Mouse (Mus musculus) forebrain, embryonic 15.5 days (tissue): ENCODE measurements at regions not wholly inside any gene's neighbourhood (a gene's known extent, or its start where the extent isn't known, plus 50 kb on each side); places are given as distances from the start of the nearest gene placed in this dataset.

Source experiments
- ATAC-seq: fragments of 200-750 bp; cut with Nextera tagmentation; replicated peaks from 2 replicates; pipeline ENCODE4 v1.8.0; 2017; ENCODE audit warnings: mild to moderate bottlenecking, moderate TSS enrichment, moderate library complexity
- H3K27ac ChIP-seq: fragments of 300-500 bp; sonication (generic); replicated peaks from 2 replicates; pipeline ENCODE4 v1.5.1; 2015; ENCODE audit warnings: mild to moderate bottlenecking, inconsistent platforms
- H3K27me3 ChIP-seq: fragments of 300-500 bp; sonication (generic); 2 replicates; pipeline ENCODE4 v1.6.1; 2015; ENCODE audit warnings: inconsistent platforms
- H3K36me3 ChIP-seq: fragments of 300-500 bp; sonication (generic); 2 replicates; pipeline ENCODE4 v1.6.1; 2015; ENCODE audit warnings: mild to moderate bottlenecking, inconsistent platforms
- H3K4me1 ChIP-seq: fragments of 300-500 bp; sonication (generic); 2 replicates; pipeline ENCODE4 v1.6.1; 2015; ENCODE audit warnings: inconsistent platforms
- H3K4me2 ChIP-seq: fragments of 300-500 bp; sonication (generic); replicated peaks from 2 replicates; pipeline ENCODE4 v1.6.1; 2015; ENCODE audit warnings: mild to moderate bottlenecking, inconsistent platforms
- H3K4me3 ChIP-seq: fragments of 300-500 bp; sonication (generic); 2 replicates; pipeline ENCODE4 v1.5.1; 2015; ENCODE audit warnings: mild to moderate bottlenecking, inconsistent platforms
- H3K9ac ChIP-seq: fragments of 300-500 bp; sonication (generic); replicated peaks from 2 replicates; pipeline ENCODE4 v1.6.1; 2015; ENCODE audit warnings: mild to moderate bottlenecking, inconsistent platforms
- H3K9me3 ChIP-seq: fragments of 300-500 bp; sonication (generic); 2 replicates; pipeline ENCODE4 v1.6.1; 2016; ENCODE audit warnings: inconsistent platforms
- WGBS: fragments of 180-500 bp; shearing (Covaris S2); methylation state at CpG from one replicate; pipeline ENCODE4 v1.1.7; 2015; ENCODE audit warnings: mixed read lengths; 5-methylcytosine and 5-hydroxymethylcytosine counted together

DNA sequence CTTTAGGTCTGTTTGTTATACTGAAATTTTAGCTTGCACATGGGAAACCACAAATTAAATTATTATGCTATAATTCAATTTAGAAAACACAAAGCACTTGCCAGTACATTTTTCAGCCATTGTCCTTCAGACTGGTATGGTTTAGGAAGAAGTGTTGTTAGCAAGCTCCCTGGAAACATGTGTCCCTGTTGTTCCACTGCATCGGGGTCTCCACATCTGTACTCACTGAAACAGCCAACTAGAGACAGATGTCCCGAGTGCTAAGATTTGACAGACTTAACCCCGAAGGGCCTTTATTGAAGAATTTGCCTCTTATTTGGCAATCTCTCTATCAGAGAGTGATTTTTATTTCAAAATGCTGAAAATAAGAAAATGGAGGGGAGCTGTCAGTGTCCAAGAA, 362.6 kb downstream of the Rfpl4b start:
- 68% methylated on average over 3 of the region's 3 CpGs for WGBS
- Histone ChIP-seq H3K4me3 (no peak overlapping the region), H3K9ac (no peak overlapping the region), H3K27ac (no peak overlapping the region), H3K27me3 (no peaks in the 10 kb centered on the region), H3K36me3 (no peaks in the 10 kb centered on the region), H3K9me3 (no peaks in the 10 kb centered on the region), H3K4me1 (no peaks in the 10 kb centered on the region), H3K4me2 (no peak overlapping the region)
- no peak for ATAC-seq

DNA sequence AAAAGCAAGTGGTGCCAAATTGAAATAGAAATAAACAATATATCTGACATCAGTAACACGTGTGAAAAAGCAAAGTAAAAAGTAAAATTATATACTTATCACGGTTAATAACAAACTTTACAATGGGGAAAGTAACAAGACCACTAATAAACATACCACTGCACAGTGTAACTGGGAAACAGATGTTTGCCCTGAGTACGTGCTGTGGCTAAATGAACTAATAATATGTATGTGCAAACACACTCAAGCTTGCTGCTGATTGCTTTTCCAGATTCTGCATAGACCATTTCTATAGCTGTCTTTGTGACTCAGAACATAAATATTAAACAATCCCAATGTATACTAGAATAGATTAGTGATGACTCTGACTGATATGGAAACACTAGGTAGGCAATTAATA, 363.2 kb downstream of the Rfpl4b start:
- no peaks in the 10 kb centered on the region for H3K27me3 ChIP-seq
- no peaks in the 10 kb centered on the region for H3K36me3 ChIP-seq
- H3K4me1 ChIP-seq, result no peaks in the 10 kb centered on the region
- 70% methylated on average over 3 of the region's 3 CpGs for WGBS
- ATAC-seq, result no peak
- no peak overlapping the region for H3K9ac ChIP-seq
- H3K4me3 ChIP-seq, result no peak overlapping the region
- no peak overlapping the region for H3K4me2 ChIP-seq
- no peak overlapping the region for H3K27ac ChIP-seq
- H3K9me3 ChIP-seq, result no peaks in the 10 kb centered on the region

DNA sequence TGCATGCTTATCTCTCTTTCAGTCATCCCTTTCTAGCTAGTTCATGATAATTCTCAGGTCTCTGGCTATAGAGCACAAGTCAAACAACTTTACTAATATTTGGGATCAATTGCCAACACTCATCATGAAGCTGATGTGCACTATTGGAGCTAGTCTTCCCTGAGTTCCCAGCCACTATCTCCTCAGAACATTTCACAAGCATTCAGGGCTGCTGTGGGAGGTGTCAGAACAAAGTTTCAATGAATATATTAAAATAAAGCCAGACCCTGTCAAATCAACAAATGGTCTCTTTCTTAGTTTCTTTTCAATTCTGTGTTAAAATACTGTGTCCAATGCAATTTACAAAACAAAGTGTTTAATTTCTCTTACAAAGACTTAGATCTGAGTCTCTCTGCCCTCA, 364.8 kb downstream of the Rfpl4b start:
- no peak overlapping the region for H3K4me2 ChIP-seq
- H3K9me3 ChIP-seq, result no peaks in the 10 kb centered on the region
- H3K4me1 ChIP-seq, result no peaks in the 10 kb centered on the region
- no peaks in the 10 kb centered on the region for H3K27me3 ChIP-seq
- H3K27ac ChIP-seq, result no peak overlapping the region
- no peak for ATAC-seq
- H3K9ac ChIP-seq, result no peak overlapping the region
- no peak overlapping the region for H3K4me3 ChIP-seq
- H3K36me3 ChIP-seq, result no peaks in the 10 kb centered on the region

DNA sequence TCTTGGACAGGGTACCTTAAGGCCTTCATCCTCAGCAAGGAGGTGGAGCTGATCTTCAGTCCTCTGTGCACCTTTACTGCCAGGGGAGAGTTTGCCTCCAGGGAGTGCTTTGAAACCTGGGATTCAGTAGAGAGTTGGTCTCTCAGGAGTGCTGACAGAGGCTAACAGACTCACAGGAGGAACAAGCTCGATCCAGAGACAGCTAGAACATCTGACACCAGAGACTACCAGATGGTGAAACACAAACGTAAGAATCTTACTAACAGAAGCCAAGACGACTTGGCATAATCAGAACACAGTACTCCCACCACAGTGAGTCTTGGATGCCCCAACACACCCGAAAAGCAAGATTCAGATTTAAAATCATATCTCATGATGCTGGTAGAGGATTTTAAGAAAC, 372.3 kb downstream of the Rfpl4b start:
- H3K4me2 ChIP-seq, result no peak overlapping the region
- no peaks in the 10 kb centered on the region for H3K27me3 ChIP-seq
- no peaks in the 10 kb centered on the region for H3K4me1 ChIP-seq
- no peak overlapping the region for H3K4me3 ChIP-seq
- ATAC-seq, result no peak
- no peak overlapping the region for H3K9ac ChIP-seq
- no peak overlapping the region for H3K27ac ChIP-seq
- 80% methylated on average over 4 of the region's 4 CpGs for WGBS
- H3K36me3 ChIP-seq, result no peaks in the 10 kb centered on the region
- H3K9me3 ChIP-seq, result no peaks in the 10 kb centered on the region

- 92% methylated on average over 1 of the region's 1 CpGs for WGBS
- H3K27ac ChIP-seq, result no peak overlapping the region
- H3K4me1 ChIP-seq, result no peaks in the 10 kb centered on the region
- H3K4me3 ChIP-seq, result no peak overlapping the region
- H3K9ac ChIP-seq, result no peak overlapping the region
- no peak overlapping the region for H3K4me2 ChIP-seq
- ATAC-seq, result no peak
- H3K36me3 ChIP-seq, result no peaks in the 10 kb centered on the region
- no peaks in the 10 kb centered on the region for H3K9me3 ChIP-seq
- no peaks in the 10 kb centered on the region for H3K27me3 ChIP-seq
These were observed 373.9 kb downstream of the Rfpl4b start for GRCm38 (mm10) chr10:38447706-38448105.

DNA sequence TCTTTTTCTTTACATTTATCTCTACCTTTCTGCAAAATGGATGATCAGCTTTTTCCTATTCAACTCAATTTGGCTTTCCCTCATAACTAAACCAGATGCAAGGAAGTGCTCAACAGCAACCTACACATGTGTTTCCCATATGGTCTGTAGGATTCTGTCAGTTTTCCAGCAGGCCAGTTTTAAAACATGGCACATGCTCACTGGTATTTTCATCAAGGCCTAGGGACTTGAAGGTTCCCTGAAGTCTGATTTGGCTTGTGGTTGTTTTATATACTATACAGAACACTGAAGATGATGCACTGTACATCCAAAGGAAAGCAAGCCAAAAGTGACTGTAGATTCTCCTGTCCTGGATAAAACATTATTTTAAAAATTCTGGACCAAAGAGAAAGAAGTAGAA, 374.3 kb downstream of the Rfpl4b start:
- H3K4me1 ChIP-seq, result no peaks in the 10 kb centered on the region
- H3K9ac ChIP-seq, result no peak overlapping the region
- no peaks in the 10 kb centered on the region for H3K9me3 ChIP-seq
- H3K4me3 ChIP-seq, result no peak overlapping the region
- no peak overlapping the region for H3K4me2 ChIP-seq
- H3K27me3 ChIP-seq, result no peaks in the 10 kb centered on the region
- H3K36me3 ChIP-seq, result no peaks in the 10 kb centered on the region
- no peak overlapping the region for H3K27ac ChIP-seq
- no peak for ATAC-seq

DNA sequence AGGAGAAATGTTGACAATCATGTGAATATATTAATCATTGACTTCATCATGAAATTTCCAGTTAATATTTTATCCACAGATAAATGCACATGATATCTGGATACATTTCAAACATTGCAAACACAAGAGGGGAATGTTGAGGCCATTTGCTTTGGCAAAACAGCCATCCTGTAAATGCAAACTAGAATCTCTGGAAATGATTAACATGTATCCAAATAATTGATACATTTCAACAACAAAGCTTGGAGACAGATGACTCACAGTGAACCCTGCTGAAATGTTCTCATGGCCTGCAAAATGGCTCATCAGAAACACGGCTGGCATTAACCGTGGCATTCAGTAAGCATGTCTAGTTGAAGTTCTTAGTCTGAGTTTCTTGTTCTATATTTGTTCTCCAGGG, 382.3 kb downstream of the Rfpl4b start:
- no peaks in the 10 kb centered on the region for H3K36me3 ChIP-seq
- WGBS, result 96% methylated on average over 2 of the region's 2 CpGs
- H3K27me3 ChIP-seq, result no peaks in the 10 kb centered on the region
- H3K4me2 ChIP-seq, result no peak overlapping the region
- no peak overlapping the region for H3K9ac ChIP-seq
- no peak overlapping the region for H3K4me3 ChIP-seq
- no peaks in the 10 kb centered on the region for H3K9me3 ChIP-seq
- no peak for ATAC-seq
- no peaks in the 10 kb centered on the region for H3K4me1 ChIP-seq
- no peak overlapping the region for H3K27ac ChIP-seq

DNA sequence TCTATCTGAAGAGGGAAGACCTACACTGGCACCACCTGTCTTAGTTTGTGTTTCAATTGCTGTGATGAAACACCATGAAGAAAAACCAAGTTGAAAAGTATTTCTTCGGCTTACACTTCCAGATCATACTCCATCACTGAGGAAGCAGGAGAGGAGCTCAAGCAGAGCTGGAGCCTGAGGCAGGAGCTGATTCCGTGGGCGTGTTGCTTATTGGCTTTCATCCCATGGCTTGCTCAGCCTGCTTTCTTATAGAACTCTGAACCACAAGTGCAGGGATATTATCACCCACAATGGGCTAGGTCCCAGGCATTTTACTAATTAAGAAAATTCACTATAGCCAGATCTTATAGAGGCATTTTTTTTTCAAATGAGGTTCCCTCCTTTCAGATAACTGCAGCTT, 384.7 kb downstream of the Rfpl4b start:
- Histone ChIP-seq H3K4me2 (no peak overlapping the region), H3K9me3 (no peaks in the 10 kb centered on the region), H3K4me1 (no peaks in the 10 kb centered on the region), H3K9ac (no peak overlapping the region), H3K36me3 (no peaks in the 10 kb centered on the region), H3K27me3 (no peaks in the 10 kb centered on the region), H3K27ac (no peak overlapping the region), H3K4me3 (no peak overlapping the region)
- ATAC-seq, result no peak
- WGBS, result 80% methylated on average over 3 of the region's 3 CpGs

DNA sequence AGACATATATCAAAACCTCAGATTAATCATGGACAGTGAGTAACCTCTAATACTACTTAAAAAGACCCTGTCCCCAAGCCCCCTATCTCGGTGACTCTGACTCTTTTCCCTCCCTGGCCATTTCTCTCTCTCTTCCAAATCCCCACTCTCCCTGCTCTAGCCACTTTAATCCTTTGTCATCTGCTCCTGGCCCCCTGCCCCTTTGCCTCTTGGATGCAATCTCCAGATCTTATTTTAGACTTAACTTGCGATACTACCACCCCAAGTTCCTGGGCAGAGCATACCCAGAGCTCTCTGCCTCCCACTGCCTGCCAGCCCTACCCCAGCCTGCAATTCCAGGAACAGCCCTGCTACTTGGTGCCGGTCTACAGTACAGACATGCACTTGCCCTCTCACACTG, 400.0 kb downstream of the Rfpl4b start:
- no peaks in the 10 kb centered on the region for H3K9me3 ChIP-seq
- H3K4me1 ChIP-seq, result no peaks in the 10 kb centered on the region
- ATAC-seq, result no peak
- 84% methylated on average over 3 of the region's 3 CpGs for WGBS
- no peak overlapping the region for H3K27ac ChIP-seq
- H3K4me3 ChIP-seq, result no peak overlapping the region
- no peak overlapping the region for H3K9ac ChIP-seq
- no peak overlapping the region for H3K4me2 ChIP-seq
- no peaks in the 10 kb centered on the region for H3K36me3 ChIP-seq
- no peaks in the 10 kb centered on the region for H3K27me3 ChIP-seq

DNA sequence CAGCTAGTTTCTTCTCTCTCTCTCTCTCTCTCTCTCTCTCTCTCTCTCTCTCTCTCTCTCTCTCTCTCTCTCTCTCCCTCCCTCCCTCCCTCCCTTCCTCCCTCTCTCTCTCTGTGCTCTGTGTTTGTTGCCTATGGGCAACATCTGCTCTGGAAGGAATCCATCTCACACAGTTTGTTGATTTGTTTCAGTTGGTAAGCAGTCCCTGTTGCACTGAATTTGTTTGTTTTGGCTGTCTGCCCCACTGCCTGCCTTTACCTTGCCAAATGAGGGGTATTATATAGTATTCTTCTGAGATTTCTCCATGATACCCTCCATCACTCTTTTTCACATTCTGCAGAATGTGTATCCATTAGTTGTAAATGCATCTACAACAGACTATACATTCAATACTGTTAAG, 401.8 kb downstream of the Rfpl4b start:
- Histone ChIP-seq H3K4me2 (no peak overlapping the region), H3K27me3 (no peaks in the 10 kb centered on the region), H3K4me1 (no peaks in the 10 kb centered on the region), H3K9ac (no peak overlapping the region), H3K4me3 (no peak overlapping the region), H3K9me3 (no peaks in the 10 kb centered on the region), H3K27ac (no peak overlapping the region), H3K36me3 (no peaks in the 10 kb centered on the region)
- ATAC-seq, result no peak

DNA sequence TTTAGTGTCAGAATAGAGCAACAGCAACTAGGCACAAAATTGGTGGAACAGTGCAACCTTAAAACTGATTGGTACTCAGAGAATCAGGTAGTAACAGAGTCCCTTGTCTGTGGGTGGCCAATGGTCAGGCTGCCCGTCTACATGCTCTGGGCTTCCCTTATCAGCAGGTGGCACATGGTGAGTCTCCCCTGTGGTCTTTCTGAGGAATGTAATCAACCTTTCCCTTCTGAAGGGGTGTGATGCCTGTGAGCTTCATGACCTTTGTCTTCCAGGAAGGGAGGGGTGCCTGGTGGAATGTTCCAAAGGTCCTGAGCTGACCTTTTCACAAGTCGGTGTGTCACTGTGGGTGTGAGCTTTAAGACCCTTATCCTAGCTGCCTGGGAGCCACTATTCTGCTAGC, 438.4 kb downstream of the Rfpl4b start:
- no peak overlapping the region for H3K4me3 ChIP-seq
- H3K4me1 ChIP-seq, result peaks cover 4% of the 10 kb centered on the region; the same call in 1 of the 2 replicates
- H3K36me3 ChIP-seq, result no peaks in the 10 kb centered on the region
- ATAC-seq, result no peak
- H3K27ac ChIP-seq, result no peak overlapping the region
- no peaks in the 10 kb centered on the region for H3K27me3 ChIP-seq
- no peak overlapping the region for H3K9ac ChIP-seq
- H3K9me3 ChIP-seq, result no peaks in the 10 kb centered on the region
- H3K4me2 ChIP-seq, result no peak overlapping the region
- 84% methylated on average over 2 of the region's 2 CpGs for WGBS

DNA sequence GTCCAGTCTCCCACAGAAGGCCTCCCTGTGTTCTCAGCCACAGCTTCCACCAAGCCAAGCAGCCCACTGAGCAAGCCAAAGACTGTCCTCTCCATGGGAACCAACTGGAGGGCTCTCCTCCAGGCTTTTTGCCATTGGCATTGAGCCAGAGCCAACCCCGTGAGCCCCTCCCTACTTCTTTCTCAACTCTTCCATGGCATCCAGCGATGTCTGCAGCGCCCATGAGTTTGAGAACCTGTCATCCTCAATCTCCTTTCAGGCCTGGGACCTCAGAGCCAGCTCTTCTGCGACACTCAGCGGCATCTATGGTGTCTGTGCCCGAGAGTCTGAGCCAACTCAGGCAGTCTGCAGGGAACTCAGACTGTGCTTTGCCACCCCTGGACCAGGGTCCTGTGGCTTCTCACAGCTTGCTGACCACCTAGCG, 439.7 kb downstream of the Rfpl4b start:
- H3K9ac ChIP-seq, result no peak overlapping the region
- H3K27me3 ChIP-seq, result no peaks in the 10 kb centered on the region
- WGBS, result 82% methylated on average over 7 of the region's 7 CpGs
- peak; percentile 78 for ATAC-seq
- no peak overlapping the region for H3K4me2 ChIP-seq
- H3K4me3 ChIP-seq, result no peak overlapping the region
- no peaks in the 10 kb centered on the region for H3K9me3 ChIP-seq
- H3K36me3 ChIP-seq, result no peaks in the 10 kb centered on the region
- H3K4me1 ChIP-seq, result peaks cover 4% of the 10 kb centered on the region; the same call in 1 of the 2 replicates
- H3K27ac ChIP-seq, result no peak overlapping the region

DNA sequence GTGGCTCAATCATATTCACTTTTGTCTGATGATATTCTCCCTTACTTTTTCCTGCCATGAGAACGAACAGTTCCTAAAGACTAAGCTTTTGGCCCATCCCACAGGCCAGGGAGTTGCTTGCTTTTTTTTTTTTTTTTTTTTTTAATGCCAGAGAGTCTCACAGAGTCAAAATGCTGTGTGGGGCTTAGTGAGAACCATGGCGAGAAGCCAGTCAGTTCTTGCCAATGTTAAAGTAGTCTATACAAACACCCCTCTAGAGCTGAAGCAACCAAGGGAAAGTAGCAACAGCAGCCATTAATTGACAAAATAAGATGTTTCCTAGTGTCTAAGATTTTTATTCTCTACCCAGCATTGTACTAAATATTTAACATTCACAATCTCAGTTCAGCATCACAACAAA, 441.2 kb downstream of the Rfpl4b start:
- ATAC-seq, result no peak
- H3K4me3 ChIP-seq, result no peak overlapping the region
- no peak overlapping the region for H3K9ac ChIP-seq
- no peaks in the 10 kb centered on the region for H3K27me3 ChIP-seq
- no peak overlapping the region for H3K27ac ChIP-seq
- peaks cover 4% of the 10 kb centered on the region; the same call in 1 of the 2 replicates for H3K4me1 ChIP-seq
- H3K36me3 ChIP-seq, result no peaks in the 10 kb centered on the region
- WGBS, result 61% methylated on average over 2 of the region's 2 CpGs
- no peaks in the 10 kb centered on the region for H3K9me3 ChIP-seq
- H3K4me2 ChIP-seq, result no peak overlapping the region

- Histone ChIP-seq H3K27ac (no peak overlapping the region), H3K4me2 (no peak overlapping the region), H3K9ac (no peak overlapping the region), H3K4me1 (no peaks in the 10 kb centered on the region), H3K9me3 (no peaks in the 10 kb centered on the region), H3K27me3 (no peaks in the 10 kb centered on the region), H3K36me3 (no peaks in the 10 kb centered on the region), H3K4me3 (no peak overlapping the region)
- no peak for ATAC-seq
- WGBS, result 81% methylated on average over 2 of the region's 2 CpGs
These were observed 454.8 kb downstream of the Rfpl4b start for GRCm38 (mm10) chr10:38366776-38367175.
